Mouse (Mus musculus) forebrain, embryonic 10.5 days (tissue): ENCODE data around the gene Hnf1b. TPM values are rescaled to one million over a fixed set of nuclear protein-coding genes. Genes with fewer than 3 reads are reported as not detected.

Experiments
- DNase-seq: peaks from one replicate; pipeline ENCODE4 v3.0.0-alpha.2; 2017; ENCODE audit warnings: low spot score; ENCODE audit errors: extremely low spot score
- H3K27ac ChIP-seq: fragments of 300-500 bp; sonication (generic); 2 replicates; pipeline ENCODE4 v1.5.1; 2016; ENCODE audit warnings: mild to moderate bottlenecking
- H3K27me3 ChIP-seq: fragments of 300-500 bp; sonication (generic); 2 replicates; pipeline ENCODE4 v1.6.1; 2016; ENCODE audit warnings: mild to moderate bottlenecking; ENCODE audit not compliant: poor library complexity, severe bottlenecking
- H3K36me3 ChIP-seq: fragments of 300-500 bp; sonication (generic); replicated peaks from 2 replicates; pipeline ENCODE4 v1.6.1; 2016; ENCODE audit warnings: mild to moderate bottlenecking, moderate library complexity
- H3K4me1 ChIP-seq: fragments of 300-500 bp; sonication (generic); 2 replicates; pipeline ENCODE4 v1.6.1; 2016
- H3K4me3 ChIP-seq: fragments of 300-500 bp; sonication (generic); 2 replicates; pipeline ENCODE4 v1.5.1; 2016; ENCODE audit warnings: mild to moderate bottlenecking, moderate library complexity
- H3K9me3 ChIP-seq: fragments of 300-500 bp; sonication (generic); 2 replicates; pipeline ENCODE4 v1.6.1; 2016; ENCODE audit warnings: mild to moderate bottlenecking, moderate library complexity
- WGBS: fragments of 180-500 bp; shearing (Covaris S2); methylation state at CpG from one replicate; pipeline ENCODE4 v1.1.7; 2016; 5-methylcytosine and 5-hydroxymethylcytosine counted together
- polyA plus RNA-seq: library from polyadenylated mRNA; unstranded; fragments of >200 nt; fragmentation: Nextera tagmentation; extraction: Ambion mirVana; gene quantifications from 2 replicates; pipeline ENCODE4 v1.2.1, GENCODE M21; 2016

Gene Hnf1b
- polyA plus RNA-seq, 1 experiment from 2014 or later, result not detected

DNA sequence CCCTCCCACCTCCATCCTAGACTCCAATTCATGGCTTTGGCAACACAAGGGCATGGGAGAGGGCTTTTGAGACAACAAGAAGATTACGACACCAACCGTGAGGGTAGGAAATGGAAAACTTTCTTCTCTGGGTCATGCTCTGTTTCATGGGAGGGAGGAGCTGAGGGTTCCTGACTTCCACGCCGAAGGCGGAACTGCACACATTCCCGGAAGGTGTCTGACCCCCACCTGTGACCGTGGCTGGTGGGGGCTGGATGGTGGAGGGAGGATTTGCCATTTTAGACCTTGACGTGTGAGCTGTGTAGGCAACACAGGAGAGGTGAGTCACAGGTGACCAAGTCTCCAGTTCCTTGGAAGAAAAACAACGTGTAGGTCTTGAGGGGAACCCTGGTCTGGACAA is 33.9 kb downstream of the Hnf1b start:
- DNase-seq, result no peak
- Histone ChIP-seq H3K36me3 (no peaks in the 10 kb centered on the region), H3K9me3 (no peaks in the 10 kb centered on the region), H3K4me1 (peaks cover 5% of the 10 kb centered on the region; the same call in 1 of the 2 replicates), H3K27ac (no peak overlapping the region), H3K27me3 (no peaks in the 10 kb centered on the region), H3K4me3 (no peak overlapping the region)
- WGBS, result 90% methylated on average over 9 of the region's 9 CpGs

DNA sequence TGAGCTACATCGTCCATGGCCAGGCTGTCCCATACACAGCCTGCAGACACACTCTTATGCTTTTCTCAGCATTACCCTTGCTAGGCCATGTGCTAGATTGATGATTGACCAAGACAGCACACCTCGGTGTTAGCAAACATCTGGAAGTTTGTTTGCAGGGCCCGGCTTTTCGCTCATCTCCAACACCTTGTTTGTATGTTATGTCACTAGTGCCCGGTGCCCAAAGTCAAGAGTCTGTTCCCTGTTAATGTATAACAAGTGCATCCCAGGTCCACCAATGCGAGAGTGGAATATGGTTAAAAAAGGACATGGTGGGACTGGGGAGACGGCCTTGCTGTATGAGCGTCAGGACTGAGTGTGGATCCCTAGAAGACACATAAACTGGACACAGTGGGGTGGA is 35.3 kb downstream of the Hnf1b start:
- peaks cover 5% of the 10 kb centered on the region; the same call in 1 of the 2 replicates for H3K4me1 ChIP-seq

DNA sequence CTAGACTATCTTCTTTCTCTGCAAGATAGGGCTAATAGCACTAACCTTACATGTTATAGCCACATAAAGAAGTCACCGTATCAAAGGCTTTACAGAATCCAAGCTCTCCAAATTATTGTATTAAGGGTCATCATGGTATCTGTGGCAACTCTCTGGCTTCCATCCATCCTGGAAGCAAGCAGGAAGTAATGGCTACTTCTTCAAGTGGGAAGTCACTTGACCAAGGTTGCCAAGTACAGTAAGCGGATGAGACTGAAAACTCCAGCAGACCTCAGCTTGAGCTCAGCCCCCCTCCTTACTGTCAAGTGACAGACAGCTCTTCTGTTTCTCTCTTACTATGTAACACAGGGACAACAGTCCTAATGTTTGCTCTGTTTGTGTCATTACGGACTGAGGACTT is 36.9 kb downstream of the Hnf1b start:
- WGBS, result 89% methylated on average over 3 of the region's 3 CpGs
- peaks cover 10% of the 10 kb centered on the region; the same call in 1 of the 2 replicates for H3K4me1 ChIP-seq
- no peaks in the 10 kb centered on the region for H3K36me3 ChIP-seq
- DNase-seq, result no peak
- no peak overlapping the region for H3K27ac ChIP-seq
- H3K4me3 ChIP-seq, result no peak overlapping the region
- no peaks in the 10 kb centered on the region for H3K27me3 ChIP-seq
- no peaks in the 10 kb centered on the region for H3K9me3 ChIP-seq

More for the DNA sequence above, 35.3 kb downstream of the Hnf1b start:
- Histone ChIP-seq H3K4me3 (no peak overlapping the region), H3K9me3 (no peaks in the 10 kb centered on the region), H3K27me3 (no peaks in the 10 kb centered on the region), H3K27ac (no peak overlapping the region), H3K36me3 (no peaks in the 10 kb centered on the region)
- WGBS, result 93% methylated on average over 8 of the region's 8 CpGs
- no peak for DNase-seq

DNA sequence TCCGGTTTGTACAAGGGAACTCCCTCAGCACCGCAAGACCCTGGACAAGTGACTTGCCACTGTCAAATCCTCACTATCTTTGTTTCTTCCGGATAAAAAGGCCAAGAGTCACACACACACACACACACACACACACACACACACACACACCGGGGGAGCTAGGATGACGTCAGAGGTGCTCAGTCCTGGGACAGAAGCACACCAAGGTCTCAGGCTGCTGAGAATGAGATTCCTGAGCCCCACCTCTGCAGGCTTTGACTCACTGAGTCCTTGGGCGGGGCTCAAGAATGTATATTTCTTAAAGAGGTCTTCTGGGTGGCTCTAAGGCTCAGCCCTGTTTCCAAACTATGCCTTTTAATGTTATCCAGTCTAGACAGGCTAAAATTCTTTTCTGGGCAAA is 41.5 kb downstream of the Hnf1b start:
- H3K27ac ChIP-seq, result no peak overlapping the region
- DNase-seq, result no peak
- 53% methylated on average over 6 of the region's 6 CpGs for WGBS

DNA sequence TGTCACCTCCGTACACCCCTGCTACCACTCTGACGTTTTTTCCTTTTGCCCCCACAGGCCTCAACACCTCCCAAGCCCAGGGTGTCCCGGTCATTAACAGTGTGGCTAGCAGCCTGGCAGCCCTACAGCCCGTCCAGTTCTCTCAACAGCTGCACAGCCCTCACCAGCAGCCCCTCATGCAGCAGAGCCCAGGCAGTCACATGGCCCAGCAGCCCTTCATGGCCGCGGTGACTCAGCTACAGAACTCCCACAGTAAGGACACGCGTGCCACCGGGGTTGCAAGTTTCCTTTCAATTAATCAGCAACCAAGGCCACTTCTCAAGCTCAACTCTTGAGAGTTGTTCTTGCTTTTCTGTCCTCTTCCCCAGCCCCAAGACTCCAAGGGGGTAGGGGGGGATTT is 43.5 kb downstream of the Hnf1b start:
- H3K4me3 ChIP-seq, result no peak overlapping the region
- WGBS, result 81% methylated on average over 9 of the region's 9 CpGs
- H3K27me3 ChIP-seq, result no peaks in the 10 kb centered on the region
- H3K36me3 ChIP-seq, result no peaks in the 10 kb centered on the region
- H3K27ac ChIP-seq, result no peak overlapping the region
- peaks cover 17% of the 10 kb centered on the region for H3K4me1 ChIP-seq
- no peaks in the 10 kb centered on the region for H3K9me3 ChIP-seq
- no peak for DNase-seq

More for the DNA sequence above, 41.5 kb downstream of the Hnf1b start:
- H3K9me3 ChIP-seq, result no peaks in the 10 kb centered on the region
- no peaks in the 10 kb centered on the region for H3K36me3 ChIP-seq
- no peak overlapping the region for H3K4me3 ChIP-seq
- no peaks in the 10 kb centered on the region for H3K27me3 ChIP-seq
- H3K4me1 ChIP-seq, result peaks cover 17% of the 10 kb centered on the region

DNA sequence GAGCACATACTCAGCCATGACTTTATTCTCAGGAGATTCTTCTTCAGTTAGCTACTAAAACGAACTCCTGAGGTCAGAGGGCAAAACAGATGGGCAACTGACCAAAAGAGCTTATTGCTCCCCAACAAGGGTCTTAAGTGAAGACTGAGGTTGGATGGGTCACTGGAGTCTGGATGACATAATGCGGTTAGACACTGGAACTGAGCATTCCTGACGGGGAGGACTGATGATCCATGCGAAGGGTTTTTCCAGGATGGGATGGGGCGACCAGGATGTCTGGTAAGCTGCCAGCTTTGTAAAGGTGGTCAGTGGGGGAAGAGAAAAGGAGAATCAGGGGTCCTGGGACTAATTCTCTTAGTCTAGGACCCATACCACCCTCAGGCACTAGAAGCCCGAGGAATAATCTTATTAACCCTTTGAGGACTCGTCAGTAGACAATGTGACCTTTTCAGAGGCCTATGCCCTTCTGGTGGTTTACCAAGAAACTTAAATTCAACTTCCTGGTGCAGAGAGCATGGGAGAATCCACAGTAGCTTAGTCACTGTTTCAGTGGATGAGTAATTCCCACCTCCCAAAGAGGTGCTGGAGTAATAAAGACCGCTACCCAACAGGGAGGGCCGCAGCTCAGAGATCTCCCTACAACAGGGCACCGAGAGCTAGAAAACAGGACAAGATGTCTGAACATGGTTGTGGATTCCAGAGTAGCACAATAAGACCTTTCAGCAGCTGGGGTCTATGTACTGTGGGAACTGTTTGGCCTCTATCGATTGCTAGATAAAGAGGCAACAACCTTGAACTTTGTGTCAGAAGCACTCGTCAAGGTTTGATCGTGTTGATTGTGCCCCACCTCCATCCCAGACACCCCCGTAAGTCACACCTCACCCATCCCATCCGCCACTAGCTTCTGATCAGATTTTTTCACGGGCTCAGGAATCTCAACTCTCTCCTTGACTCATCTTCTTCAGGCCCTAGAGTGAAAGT is 46.9 kb downstream of the Hnf1b start:
- Histone ChIP-seq H3K27me3 (no peaks in the 10 kb centered on the region), H3K27ac (no peak overlapping the region), H3K36me3 (no peaks in the 10 kb centered on the region), H3K4me1 (peaks cover 11% of the 10 kb centered on the region), H3K4me3 (no peak overlapping the region), H3K9me3 (no peaks in the 10 kb centered on the region)
- WGBS, result 82% methylated on average over 16 of the region's 16 CpGs
- no peak for DNase-seq

DNA sequence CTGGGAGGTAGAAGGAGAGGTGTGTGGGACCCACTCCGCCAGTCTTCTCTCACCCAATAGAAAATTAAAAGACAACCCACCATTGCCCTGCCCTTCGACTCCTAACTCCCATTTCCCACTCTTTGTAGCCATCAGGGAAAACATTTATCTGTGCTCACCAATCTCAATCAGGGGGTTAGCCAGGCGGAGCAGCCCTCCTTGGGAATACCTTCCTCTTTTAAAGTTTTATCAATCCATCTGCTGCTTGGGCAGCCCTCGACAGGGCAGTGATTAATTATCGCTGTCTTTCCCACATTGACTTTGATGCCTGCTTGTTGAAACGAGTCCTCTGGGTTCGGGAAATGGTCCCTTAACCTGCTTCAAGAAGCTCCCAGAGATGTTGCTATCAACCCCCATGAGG is 47.7 kb downstream of the Hnf1b start:
- Histone ChIP-seq H3K4me3 (no peak overlapping the region), H3K36me3 (no peaks in the 10 kb centered on the region), H3K27me3 (no peaks in the 10 kb centered on the region), H3K27ac (no peak overlapping the region), H3K4me1 (peaks cover 5% of the 10 kb centered on the region), H3K9me3 (no peaks in the 10 kb centered on the region)
- DNase-seq, result no peak
- WGBS, result 86% methylated on average over 7 of the region's 7 CpGs

DNA sequence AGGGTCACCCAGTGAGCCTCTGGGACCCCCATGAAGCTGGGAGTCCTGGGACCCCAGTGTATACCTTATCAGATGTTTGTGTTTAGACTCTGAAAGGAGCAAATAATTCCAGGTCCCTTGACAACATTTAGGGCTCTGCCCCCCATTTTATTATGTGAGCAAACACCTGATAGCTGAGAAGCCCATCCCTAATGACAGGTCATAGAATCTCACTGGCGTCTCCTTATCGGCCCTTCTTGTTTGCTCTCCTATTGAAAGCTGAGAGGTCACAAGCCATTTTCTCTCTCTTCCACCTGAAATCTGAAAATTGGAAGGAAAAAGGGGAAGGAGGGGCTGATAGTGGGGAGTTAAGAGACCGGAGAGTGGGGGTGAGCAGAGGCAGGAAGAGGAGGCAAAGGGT is 52.9 kb downstream of the Hnf1b start:
- no peak overlapping the region for H3K27ac ChIP-seq
- H3K27me3 ChIP-seq, result no peaks in the 10 kb centered on the region
- H3K4me3 ChIP-seq, result no peak overlapping the region
- no peaks in the 10 kb centered on the region for H3K36me3 ChIP-seq
- no peak for DNase-seq
- no peaks in the 10 kb centered on the region for H3K4me1 ChIP-seq
- H3K9me3 ChIP-seq, result no peaks in the 10 kb centered on the region
- 91% methylated on average over 3 of the region's 3 CpGs for whole genome bisulfite sequencing

DNA sequence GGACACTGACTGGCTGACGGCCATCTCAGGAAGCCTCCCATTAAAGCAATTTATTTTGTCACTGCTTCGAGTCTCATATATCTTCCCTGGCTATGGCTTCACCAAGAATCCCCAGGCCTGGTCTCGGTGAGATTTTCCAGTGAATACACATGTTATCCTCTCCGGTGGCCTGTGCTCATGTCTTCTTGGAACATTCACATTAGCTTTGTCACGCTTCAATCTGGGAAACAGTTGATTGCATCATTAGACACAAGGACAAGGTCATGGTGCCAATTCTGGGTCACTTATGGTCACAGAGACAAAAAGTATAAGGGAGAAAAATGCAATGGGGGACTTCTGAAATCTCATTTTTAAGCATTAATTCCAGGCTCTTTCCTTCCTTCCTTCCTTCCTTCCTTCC is 55.9 kb downstream of the Hnf1b start:
- Histone ChIP-seq H3K27ac (no peak overlapping the region), H3K4me3 (no peak overlapping the region), H3K9me3 (no peaks in the 10 kb centered on the region), H3K27me3 (no peaks in the 10 kb centered on the region), H3K4me1 (peaks cover 5% of the 10 kb centered on the region), H3K36me3 (no peaks in the 10 kb centered on the region)
- 84% methylated on average over 5 of the region's 5 CpGs for WGBS
- no peak for DNase-seq

DNA sequence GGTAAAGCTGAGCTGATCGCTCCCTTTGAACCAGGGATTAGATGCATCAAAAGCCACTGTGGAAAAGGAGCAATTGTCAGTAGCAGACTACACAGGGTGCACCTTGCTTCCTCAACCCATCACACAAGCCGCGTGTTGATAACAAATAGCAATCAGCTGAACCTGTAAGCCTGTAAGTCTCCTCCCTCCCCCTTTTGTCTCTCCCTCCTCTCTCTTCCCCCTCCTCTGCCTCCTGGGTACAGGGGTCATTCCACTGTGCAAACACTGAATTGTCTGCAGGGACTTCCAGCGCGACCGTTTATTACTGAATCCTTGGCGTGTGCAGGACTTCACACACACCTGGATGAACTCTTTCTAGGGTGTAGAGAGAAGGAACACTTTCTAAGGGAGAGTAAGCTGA is 58.5 kb downstream of the Hnf1b start:
- H3K27me3 ChIP-seq, result no peaks in the 10 kb centered on the region
- H3K4me1 ChIP-seq, result peaks cover 5% of the 10 kb centered on the region
- H3K36me3 ChIP-seq, result no peaks in the 10 kb centered on the region
- no peaks in the 10 kb centered on the region for H3K9me3 ChIP-seq
- no peak overlapping the region for H3K4me3 ChIP-seq
- DNase-seq, result no peak
- no peak overlapping the region for H3K27ac ChIP-seq
- 26% methylated on average over 7 of the region's 7 CpGs for WGBS

DNA sequence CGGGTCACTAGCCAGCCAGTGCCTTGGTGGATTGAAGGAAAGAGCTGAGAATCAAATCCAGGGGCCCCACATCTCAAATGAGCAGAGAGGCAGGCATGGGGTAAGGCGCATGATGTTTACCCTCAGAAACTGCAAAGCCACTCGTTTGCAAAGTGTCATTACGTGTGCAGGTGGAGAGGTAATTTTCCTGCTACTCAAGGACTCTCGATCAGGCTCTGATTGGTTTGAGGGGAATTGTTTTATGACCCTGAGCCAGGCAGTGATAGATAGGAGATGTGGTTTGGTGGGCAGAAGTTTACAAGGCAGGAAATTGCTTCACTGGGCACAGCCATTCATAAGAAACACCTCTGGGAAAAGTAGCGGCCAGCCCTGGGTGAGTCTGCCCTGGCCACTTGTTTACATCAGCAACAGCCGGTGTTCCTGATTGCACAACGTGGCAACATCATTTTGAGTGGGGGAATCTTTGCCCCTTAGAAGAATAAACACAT is 64.0 kb downstream of the Hnf1b start:
- Histone ChIP-seq H3K4me1 (no peaks in the 10 kb centered on the region), H3K9me3 (no peaks in the 10 kb centered on the region), H3K27ac (no peak overlapping the region), H3K27me3 (no peaks in the 10 kb centered on the region), H3K4me3 (no peak overlapping the region), H3K36me3 (no peaks in the 10 kb centered on the region)
- no peak for DNase-seq
- 87% methylated on average over 8 of the region's 8 CpGs for WGBS

DNA sequence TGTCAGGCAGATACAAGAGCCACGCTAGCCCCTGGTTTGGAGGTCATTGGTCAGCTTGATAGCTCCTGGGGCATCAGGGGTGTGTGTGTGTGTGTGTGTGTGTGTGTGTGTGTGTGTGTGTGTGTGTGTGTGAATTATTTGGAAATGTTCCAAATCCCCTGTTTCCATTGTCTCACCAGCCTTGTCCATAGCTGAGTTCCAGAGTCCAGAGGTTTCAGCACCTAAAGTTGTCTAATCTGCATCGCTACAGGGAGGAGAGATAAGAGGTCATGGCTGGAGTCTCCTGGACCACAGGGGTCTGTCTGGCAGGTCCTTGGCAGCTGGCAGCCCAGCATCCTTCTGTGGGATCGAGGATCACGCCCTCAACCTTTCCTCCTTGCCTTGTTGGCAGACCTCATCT is 64.6 kb downstream of the Hnf1b start:
- H3K27me3 ChIP-seq, result no peaks in the 10 kb centered on the region
- 88% methylated on average over 4 of the region's 4 CpGs for WGBS
- H3K9me3 ChIP-seq, result no peaks in the 10 kb centered on the region
- H3K36me3 ChIP-seq, result no peaks in the 10 kb centered on the region
- H3K27ac ChIP-seq, result no peak overlapping the region
- no peak for DNase-seq
- no peak overlapping the region for H3K4me3 ChIP-seq
- H3K4me1 ChIP-seq, result no peaks in the 10 kb centered on the region

DNA sequence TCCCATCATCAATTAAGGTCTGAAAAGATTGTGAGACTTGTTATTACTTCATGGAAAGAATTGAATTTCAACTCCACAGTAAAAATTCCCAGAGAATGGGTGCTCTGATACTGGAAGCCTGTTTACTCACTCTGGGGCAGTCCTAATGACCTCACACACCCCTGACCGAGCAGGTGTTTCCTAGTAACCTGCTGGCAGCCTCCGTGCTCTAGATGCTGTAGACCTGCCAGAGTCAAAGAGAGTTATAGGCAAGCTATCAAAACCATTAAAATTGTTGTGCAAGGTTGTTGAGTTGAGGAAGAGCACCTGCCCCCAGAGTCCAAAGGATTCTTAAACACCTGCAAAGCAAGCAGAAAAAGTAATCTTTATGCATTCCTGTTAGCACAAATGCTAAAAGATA is 72.7 kb downstream of the Hnf1b start:
- no peaks in the 10 kb centered on the region for H3K9me3 ChIP-seq
- H3K27ac ChIP-seq, result no peak overlapping the region
- WGBS, result 83% methylated on average over 2 of the region's 2 CpGs
- DNase-seq, result no peak
- peaks cover 4% of the 10 kb centered on the region; the same call in 1 of the 2 replicates for H3K4me1 ChIP-seq
- H3K27me3 ChIP-seq, result no peaks in the 10 kb centered on the region
- no peaks in the 10 kb centered on the region for H3K36me3 ChIP-seq
- H3K4me3 ChIP-seq, result no peak overlapping the region
